Mouse (Mus musculus): ENCODE data around the gene Map2.

DNA sequence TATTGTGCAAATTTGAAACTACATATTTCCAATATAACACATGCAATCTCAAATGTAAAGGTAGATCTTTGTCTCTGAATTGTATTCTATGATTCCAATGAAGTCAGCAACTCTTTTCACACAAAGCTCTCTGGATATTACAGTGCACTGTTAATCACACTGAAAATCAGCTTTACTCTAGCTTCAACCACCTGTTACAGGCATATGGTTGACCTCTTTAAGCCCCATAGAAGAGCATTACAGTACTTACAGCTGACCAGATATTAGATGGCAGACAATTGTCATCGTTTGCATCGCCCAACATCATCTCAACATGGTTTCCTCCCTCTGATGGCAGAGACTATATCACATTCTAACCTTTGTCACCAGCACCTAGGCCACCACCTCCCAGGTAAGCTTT, 189.3 kb downstream of the Map2 start:
- TF ChIP-seq CTCF (IDR thresholded peaks at IDR 0.05; ENCODE audit: extremely low read depth, insufficient read depth, insufficient read length, insufficient replicate concordance) (no peak), POLR2A (IDR thresholded peaks at IDR 0.05; ENCODE audit: low read depth, low read length) (no peak)
